Mouse (Mus musculus) limb, embryonic 15.5 days (tissue): ENCODE measurements around the gene Btbd9. TPM values are rescaled to one million over a fixed set of nuclear protein-coding genes. Genes with fewer than 3 reads are reported as not detected.
"Not testable (repeated sequence)": the region's sequence is repeated elsewhere in the genome, so short reads cannot be mapped to it uniquely, and the experiment has no call there.

Source experiments
- ATAC-seq: fragments of 200-750 bp; cut with Nextera tagmentation; 2 replicates; pipeline ENCODE4 v1.8.0; 2017; ENCODE audit warnings: low read depth, moderate TSS enrichment; ENCODE audit not compliant: insufficient number of reproducible peaks, low FRiP score, low TSS enrichment
- H3K27ac ChIP-seq: fragments of 300-500 bp; sonication (generic); 2 replicates; pipeline ENCODE4 v1.5.1; 2015; ENCODE audit warnings: moderate library complexity, mild to moderate bottlenecking, inconsistent platforms
- H3K27me3 ChIP-seq: fragments of 300-500 bp; sonication (generic); 2 replicates; pipeline ENCODE4 v1.6.1; 2015; ENCODE audit warnings: inconsistent platforms
- H3K36me3 ChIP-seq: fragments of 300-500 bp; sonication (generic); 2 replicates; pipeline ENCODE4 v1.6.1; 2015; ENCODE audit warnings: inconsistent platforms
- H3K4me1 ChIP-seq: fragments of 300-500 bp; sonication (generic); 2 replicates; pipeline ENCODE4 v1.6.1; 2015; ENCODE audit warnings: inconsistent platforms
- H3K4me2 ChIP-seq: fragments of 300-500 bp; sonication (generic); 2 replicates; pipeline ENCODE4 v1.6.1; 2015; ENCODE audit warnings: mild to moderate bottlenecking, inconsistent platforms
- H3K4me3 ChIP-seq: fragments of 300-500 bp; sonication (generic); 2 replicates; pipeline ENCODE4 v1.5.1; 2015; ENCODE audit warnings: mild to moderate bottlenecking, inconsistent platforms
- H3K9ac ChIP-seq: fragments of 300-500 bp; sonication (generic); 2 replicates; pipeline ENCODE4 v1.6.1; 2015; ENCODE audit warnings: inconsistent platforms
- H3K9me3 ChIP-seq: fragments of 300-500 bp; sonication (generic); 2 replicates; pipeline ENCODE4 v1.6.1; 2016; ENCODE audit warnings: inconsistent platforms
- WGBS: fragments of 180-500 bp; shearing (Covaris S2); methylation state at CpG from one replicate; pipeline ENCODE4 v1.1.7; 2015; 5-methylcytosine and 5-hydroxymethylcytosine counted together
- polyA plus RNA-seq: library from polyadenylated mRNA; unstranded; fragments of >200 nt; fragmentation: Nextera tagmentation; extraction: Ambion mirVana; gene quantifications from 2 replicates; pipeline ENCODE4 v1.2.1, GENCODE M21; 2015

Gene Btbd9
- polyA plus RNA-seq, 1 experiment from 2014 or later = 54.5 TPM

DNA sequence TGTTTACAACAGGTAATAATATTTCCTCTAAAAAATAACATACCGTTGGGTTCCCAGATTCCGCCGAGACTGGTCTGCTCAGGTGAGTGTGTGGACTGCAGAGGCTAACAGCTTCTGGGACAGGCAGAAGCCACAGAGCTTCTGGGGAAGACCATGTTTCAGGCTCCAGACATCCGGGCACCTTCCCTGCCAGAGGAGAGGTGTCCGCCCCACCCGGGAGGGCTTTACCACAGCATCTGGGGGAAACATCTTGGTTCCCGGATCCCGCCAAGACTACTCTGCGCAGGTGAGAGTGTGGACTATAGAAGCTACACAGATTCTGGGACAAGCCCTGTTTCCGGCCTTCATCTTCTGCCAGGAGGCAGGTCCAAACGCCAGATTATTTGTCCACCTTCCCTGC lies 76.7 kb downstream of the Btbd9 start:
- H3K27me3 ChIP-seq = not testable (repeated sequence)

DNA sequence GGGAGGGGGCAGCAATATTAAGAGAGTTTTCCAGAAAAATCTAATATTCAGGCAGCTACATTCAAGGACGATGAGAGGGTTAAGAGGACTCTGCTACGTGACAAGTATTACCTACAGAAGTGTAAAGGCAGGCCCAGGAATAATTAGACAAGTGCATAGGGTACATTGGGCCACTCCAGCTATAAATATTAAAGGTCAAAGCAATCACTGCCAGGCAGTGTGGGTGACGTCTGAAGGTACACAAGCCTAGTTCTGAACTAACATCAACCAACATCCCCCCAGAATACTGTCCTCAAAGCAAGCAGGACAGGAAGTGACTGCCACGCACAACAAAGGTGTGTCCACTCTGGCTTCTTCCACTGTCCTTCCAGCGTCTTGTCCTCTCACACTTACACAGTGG lies 77.5 kb downstream of the Btbd9 start:
- no peak for ATAC-seq
- H3K9ac ChIP-seq = no peak overlapping the region
- no peak overlapping the region for H3K4me2 ChIP-seq
- no peak overlapping the region for H3K27ac ChIP-seq
- no peak overlapping the region for H3K4me3 ChIP-seq
- no peaks in the 10 kb centered on the region for H3K36me3 ChIP-seq
- WGBS = 71% methylated on average over 5 of the region's 5 CpGs
- H3K27me3 ChIP-seq = no peaks in the 10 kb centered on the region
- H3K9me3 ChIP-seq = no peaks in the 10 kb centered on the region
- peaks cover 4% of the 10 kb centered on the region; the same call in 1 of the 2 replicates for H3K4me1 ChIP-seq

More for the DNA sequence above, 76.7 kb downstream of the Btbd9 start:
- not testable (repeated sequence) for H3K9me3 ChIP-seq, H3K4me3 ChIP-seq, H3K27ac ChIP-seq, ATAC-seq, H3K4me1 ChIP-seq, H3K9ac ChIP-seq, H3K4me2 ChIP-seq, H3K36me3 ChIP-seq
- 94% methylated on average over 11 of the region's 11 CpGs for WGBS

DNA sequence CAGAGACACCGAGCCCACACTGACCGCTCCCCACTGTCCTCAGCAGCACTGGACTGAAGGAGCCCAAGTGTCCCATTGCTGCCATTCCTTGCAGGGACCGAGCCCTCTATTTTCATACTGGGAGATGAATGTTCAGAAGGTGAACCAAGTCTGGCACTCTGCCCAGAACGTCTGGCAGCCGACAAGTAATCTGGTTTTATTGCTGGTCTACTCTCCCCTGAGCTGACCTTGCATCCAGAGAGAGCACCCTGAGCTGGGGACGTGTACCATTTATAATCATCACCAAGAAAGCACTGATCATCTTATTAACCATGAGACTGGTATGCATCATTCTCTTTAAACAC lies 77.9 kb downstream of the Btbd9 start:
- no peak overlapping the region for H3K4me2 ChIP-seq
- WGBS = 41% methylated on average over 6 of the region's 6 CpGs
- ATAC-seq = no peak

DNA sequence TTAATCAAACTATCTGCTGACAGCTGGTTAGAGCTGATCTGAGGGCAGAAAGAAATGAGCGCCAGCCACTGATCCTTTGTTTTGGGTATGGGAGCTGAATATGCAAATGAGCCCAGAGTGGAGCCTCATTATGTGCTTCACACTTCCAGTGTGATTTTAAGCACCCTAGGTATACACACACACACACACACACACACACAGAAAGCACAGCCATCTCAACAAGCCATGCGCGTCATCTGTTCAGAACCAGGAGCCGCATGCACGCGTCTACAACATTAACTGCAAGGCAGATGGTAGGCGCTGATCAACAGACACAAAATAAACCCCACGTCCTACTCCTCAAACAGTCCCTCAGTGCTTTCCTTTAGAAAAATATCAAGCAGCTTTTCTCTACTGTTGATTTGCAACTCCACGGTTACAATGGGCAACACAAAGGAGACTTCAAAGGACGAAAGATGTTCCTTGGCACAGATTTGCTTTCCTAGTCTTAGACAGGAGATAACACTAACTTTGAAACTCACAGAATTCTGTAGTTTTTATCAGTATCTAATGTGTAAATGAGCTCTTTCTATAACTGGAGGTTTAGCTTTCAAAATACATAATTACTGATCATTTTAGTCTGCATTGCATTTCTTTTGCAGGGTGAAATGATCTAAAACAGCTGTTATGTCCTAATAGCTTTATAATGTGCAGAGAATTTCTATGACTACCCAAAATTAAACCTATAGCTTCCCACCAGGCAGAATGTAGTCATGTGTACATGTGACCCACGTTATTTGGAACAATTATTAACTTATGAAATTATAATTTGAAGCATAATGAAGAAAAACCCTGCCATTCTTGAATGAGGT lies 78.5 kb downstream of the Btbd9 start:
- Histone ChIP-seq H3K9ac (no peak overlapping the region), H3K4me3 (no peak overlapping the region), H3K27ac (no peak overlapping the region), H3K4me2 (no peak overlapping the region), H3K4me1 (peaks cover 4% of the 10 kb centered on the region; the same call in 1 of the 2 replicates), H3K27me3 (no peaks in the 10 kb centered on the region), H3K9me3 (no peaks in the 10 kb centered on the region), H3K36me3 (no peaks in the 10 kb centered on the region)
- no peak for ATAC-seq
- 67% methylated on average over 11 of the region's 11 CpGs for WGBS

More for the DNA sequence above, 77.9 kb downstream of the Btbd9 start:
- Histone ChIP-seq H3K9me3 (no peaks in the 10 kb centered on the region), H3K4me1 (peaks cover 4% of the 10 kb centered on the region; the same call in 1 of the 2 replicates), H3K4me3 (no peak overlapping the region), H3K9ac (no peak overlapping the region), H3K27me3 (no peaks in the 10 kb centered on the region), H3K36me3 (no peaks in the 10 kb centered on the region), H3K27ac (no peak overlapping the region)

DNA sequence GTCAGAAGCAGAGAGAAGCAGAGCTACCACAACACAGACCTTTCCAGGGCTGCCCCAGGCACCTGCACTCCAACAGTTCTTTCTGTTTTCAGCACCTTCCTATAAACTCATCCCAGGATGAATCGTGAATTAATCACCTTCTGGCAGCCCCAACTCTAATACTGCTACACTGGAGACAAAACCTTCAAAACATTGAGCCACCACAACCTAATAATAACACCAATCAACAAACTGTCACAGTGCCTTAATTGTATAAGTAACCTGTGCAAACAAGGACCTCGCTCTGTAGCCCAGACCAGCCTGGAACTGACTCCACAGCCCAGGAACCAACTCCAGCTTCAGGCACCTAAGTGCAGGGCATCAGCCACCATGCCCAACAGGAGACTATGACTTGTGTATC lies 80.7 kb downstream of the Btbd9 start:
- Histone ChIP-seq H3K27me3 (no peaks in the 10 kb centered on the region), H3K4me3 (no peak overlapping the region), H3K36me3 (no peaks in the 10 kb centered on the region), H3K27ac (no peak overlapping the region), H3K4me1 (peaks cover 4% of the 10 kb centered on the region; the same call in 1 of the 2 replicates), H3K9me3 (no peaks in the 10 kb centered on the region), H3K4me2 (no peak overlapping the region), H3K9ac (no peak overlapping the region)
- ATAC-seq = no peak
- 84% methylated on average over 2 of the region's 2 CpGs for WGBS

DNA sequence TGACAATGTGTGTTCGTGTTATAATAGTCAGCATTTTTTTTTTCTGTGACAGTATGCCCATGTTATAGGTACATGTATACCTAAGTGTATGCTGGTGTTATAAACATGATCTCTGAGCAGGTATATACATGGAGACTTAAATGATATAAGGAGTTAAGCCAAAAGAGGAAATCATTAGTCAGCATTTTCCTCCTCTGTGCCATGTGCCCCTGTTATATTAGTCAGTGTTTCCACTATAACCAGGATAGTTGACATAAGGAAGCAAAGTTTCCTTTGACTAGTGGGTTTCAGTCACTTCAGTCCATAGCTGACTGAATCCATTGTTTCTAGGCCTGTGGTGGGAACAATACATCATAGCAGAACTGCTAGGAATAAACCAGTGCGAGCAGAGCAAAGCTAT lies 81.1 kb downstream of the Btbd9 start:
- ATAC-seq = no peak
- H3K9ac ChIP-seq = no peak overlapping the region
- H3K27ac ChIP-seq = no peak overlapping the region
- H3K4me1 ChIP-seq = peaks cover 4% of the 10 kb centered on the region; the same call in 1 of the 2 replicates
- H3K4me3 ChIP-seq = no peak overlapping the region
- WGBS = 82% methylated on average over 2 of the region's 2 CpGs
- H3K4me2 ChIP-seq = no peak overlapping the region
- no peaks in the 10 kb centered on the region for H3K9me3 ChIP-seq
- H3K36me3 ChIP-seq = no peaks in the 10 kb centered on the region
- H3K27me3 ChIP-seq = no peaks in the 10 kb centered on the region

DNA sequence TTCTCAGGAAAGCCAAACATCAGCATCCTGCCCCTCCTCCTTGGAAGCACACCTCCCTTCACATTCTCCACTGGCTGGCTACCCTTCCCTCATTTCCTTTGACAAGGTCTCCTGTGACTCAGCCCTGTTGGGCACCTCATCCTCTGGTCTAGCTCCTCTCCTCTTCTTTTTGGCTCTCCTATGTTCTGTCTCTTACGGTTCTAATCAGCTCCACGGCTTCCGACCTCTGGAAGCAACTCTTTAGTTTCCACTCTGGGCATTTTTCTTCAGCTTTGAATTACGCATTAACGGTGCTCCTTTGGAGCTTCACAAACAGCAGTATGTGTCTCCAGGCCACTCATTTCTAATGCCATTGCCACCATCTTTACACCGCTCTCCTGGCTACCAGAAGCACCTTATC lies 82.8 kb downstream of the Btbd9 start:
- Histone ChIP-seq H3K27me3 (no peaks in the 10 kb centered on the region), H3K9ac (no peak overlapping the region), H3K36me3 (no peaks in the 10 kb centered on the region), H3K27ac (no peak overlapping the region), H3K9me3 (no peaks in the 10 kb centered on the region), H3K4me2 (no peak overlapping the region), H3K4me1 (peaks cover 4% of the 10 kb centered on the region; the same call in 1 of the 2 replicates), H3K4me3 (no peak overlapping the region)
- ATAC-seq = no peak
- 96% methylated on average over 6 of the region's 6 CpGs for WGBS

DNA sequence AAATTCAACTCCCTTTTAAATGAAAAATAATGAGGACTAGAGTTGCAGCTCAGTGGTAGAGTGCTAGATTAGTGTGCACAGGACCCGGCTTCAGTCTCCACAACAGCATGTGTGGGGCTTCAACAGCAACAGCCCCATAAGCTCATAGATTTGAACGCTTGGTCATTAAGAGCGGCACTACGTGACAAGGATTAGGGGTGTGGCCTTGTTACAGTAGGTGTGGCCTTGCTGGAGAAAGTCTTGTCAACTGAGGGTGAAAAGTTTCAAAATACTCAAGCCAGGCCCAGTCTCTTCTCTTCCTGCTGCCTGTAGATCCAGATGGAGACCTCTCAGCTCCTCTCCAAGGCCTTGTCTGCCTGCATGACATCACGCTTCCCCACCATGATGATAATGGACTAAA lies 84.1 kb downstream of the Btbd9 start:
- no peaks in the 10 kb centered on the region for H3K27me3 ChIP-seq
- no peak overlapping the region for H3K4me2 ChIP-seq
- no peaks in the 10 kb centered on the region for H3K9me3 ChIP-seq
- no peaks in the 10 kb centered on the region for H3K36me3 ChIP-seq
- 98% methylated on average over 5 of the region's 5 CpGs for WGBS
- no peak overlapping the region for H3K27ac ChIP-seq
- ATAC-seq = no peak
- H3K4me1 ChIP-seq = no peaks in the 10 kb centered on the region
- H3K9ac ChIP-seq = no peak overlapping the region
- H3K4me3 ChIP-seq = no peak overlapping the region

DNA sequence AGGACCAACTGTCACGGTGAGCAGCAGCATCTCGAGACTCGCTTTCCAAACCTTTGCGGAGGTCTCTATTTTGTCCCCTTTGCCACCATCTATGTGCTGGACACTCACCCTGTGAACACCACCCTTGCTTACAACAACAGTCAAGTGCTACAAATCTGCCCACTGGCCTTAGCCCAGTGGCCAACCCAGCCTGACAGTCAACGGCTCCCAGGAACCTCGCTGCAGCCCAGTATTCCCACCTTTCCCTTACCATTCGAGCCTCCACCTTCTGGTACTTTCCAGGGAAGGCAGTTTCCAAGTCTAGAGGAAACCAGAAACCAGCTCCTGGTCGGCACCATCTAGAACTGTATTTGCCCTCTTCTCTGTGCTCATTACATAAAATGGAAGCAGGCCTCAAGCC lies 84.7 kb downstream of the Btbd9 start:
- no peaks in the 10 kb centered on the region for H3K27me3 ChIP-seq
- H3K9me3 ChIP-seq = no peaks in the 10 kb centered on the region
- H3K4me3 ChIP-seq = no peak overlapping the region
- H3K9ac ChIP-seq = no peak overlapping the region
- H3K36me3 ChIP-seq = no peaks in the 10 kb centered on the region
- 92% methylated on average over 8 of the region's 8 CpGs for WGBS
- no peak overlapping the region for H3K27ac ChIP-seq
- no peaks in the 10 kb centered on the region for H3K4me1 ChIP-seq
- ATAC-seq = no peak
- no peak overlapping the region for H3K4me2 ChIP-seq

DNA sequence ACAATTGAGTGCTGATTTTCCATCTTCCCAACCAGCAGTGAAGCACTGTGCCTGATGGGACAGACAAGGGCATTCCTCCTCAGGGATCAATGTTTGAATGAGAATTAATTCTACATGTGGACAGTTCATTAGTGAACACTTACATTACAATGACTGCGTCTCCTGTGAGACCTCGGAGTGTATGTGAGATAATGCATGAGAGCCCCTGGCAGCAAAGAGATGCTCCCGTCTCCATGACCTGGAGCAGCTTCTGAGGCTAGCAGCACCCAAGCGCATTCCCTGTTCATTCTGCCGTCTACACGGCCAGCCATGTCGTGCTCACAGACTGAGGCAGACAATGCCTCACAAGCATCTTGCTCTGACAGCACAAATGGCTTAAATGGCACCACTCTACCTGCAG lies 85.7 kb downstream of the Btbd9 start:
- no peak overlapping the region for H3K4me2 ChIP-seq
- no peak overlapping the region for H3K9ac ChIP-seq
- no peak for ATAC-seq
- 89% methylated on average over 7 of the region's 7 CpGs for WGBS
- H3K4me3 ChIP-seq = no peak overlapping the region
- H3K27me3 ChIP-seq = no peaks in the 10 kb centered on the region
- no peaks in the 10 kb centered on the region for H3K4me1 ChIP-seq
- H3K36me3 ChIP-seq = no peaks in the 10 kb centered on the region
- no peaks in the 10 kb centered on the region for H3K9me3 ChIP-seq
- no peak overlapping the region for H3K27ac ChIP-seq

DNA sequence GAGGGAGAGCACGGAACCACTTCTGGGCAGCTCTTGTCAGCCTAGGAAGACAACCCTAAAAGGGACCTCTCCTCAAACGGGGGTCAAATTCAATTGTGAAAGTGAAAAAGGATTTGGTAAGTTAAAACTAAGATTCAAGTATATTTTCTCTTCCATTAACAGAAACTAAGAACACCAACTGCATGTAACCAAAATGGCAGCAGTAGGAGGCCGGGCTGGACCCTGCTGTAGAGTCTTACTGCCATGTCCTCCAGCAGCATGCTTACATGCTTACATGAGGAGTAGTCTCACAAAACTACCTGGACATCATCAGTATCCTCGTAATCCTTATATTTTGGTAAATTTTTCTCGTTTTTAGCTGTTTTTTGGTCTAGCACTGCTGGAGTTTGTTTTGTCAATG lies 86.2 kb downstream of the Btbd9 start:
- Histone ChIP-seq H3K9ac (no peak overlapping the region), H3K4me1 (no peaks in the 10 kb centered on the region), H3K36me3 (no peaks in the 10 kb centered on the region), H3K4me2 (no peak overlapping the region), H3K27me3 (no peaks in the 10 kb centered on the region), H3K4me3 (no peak overlapping the region), H3K27ac (no peak overlapping the region), H3K9me3 (no peaks in the 10 kb centered on the region)
- ATAC-seq = no peak
- 89% methylated on average over 5 of the region's 5 CpGs for WGBS

DNA sequence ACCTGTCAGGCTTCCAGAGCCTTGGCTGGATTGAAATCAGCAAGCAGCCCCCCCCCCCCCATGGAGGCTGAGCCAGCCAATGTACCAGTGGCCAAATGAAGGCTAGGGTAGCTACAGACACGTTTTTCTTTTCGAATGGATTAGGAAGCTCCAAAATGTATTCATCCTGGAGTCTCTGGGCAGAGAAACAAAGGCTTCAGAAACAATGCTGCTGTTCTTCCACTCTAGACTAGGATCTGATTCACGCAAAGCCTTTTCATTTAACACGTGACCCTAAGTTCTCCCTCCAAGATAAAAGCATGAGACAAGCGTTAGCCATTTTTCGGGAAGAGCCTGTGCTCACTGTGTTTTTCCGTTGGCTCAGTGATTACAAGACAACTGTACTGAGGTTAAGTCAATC lies 86.7 kb downstream of the Btbd9 start:
- H3K9ac ChIP-seq = no peak overlapping the region
- no peaks in the 10 kb centered on the region for H3K4me1 ChIP-seq
- H3K36me3 ChIP-seq = no peaks in the 10 kb centered on the region
- no peak overlapping the region for H3K4me2 ChIP-seq
- H3K27ac ChIP-seq = no peak overlapping the region
- no peak overlapping the region for H3K4me3 ChIP-seq
- WGBS = 82% methylated on average over 7 of the region's 7 CpGs
- H3K9me3 ChIP-seq = no peaks in the 10 kb centered on the region
- ATAC-seq = no peak
- no peaks in the 10 kb centered on the region for H3K27me3 ChIP-seq

DNA sequence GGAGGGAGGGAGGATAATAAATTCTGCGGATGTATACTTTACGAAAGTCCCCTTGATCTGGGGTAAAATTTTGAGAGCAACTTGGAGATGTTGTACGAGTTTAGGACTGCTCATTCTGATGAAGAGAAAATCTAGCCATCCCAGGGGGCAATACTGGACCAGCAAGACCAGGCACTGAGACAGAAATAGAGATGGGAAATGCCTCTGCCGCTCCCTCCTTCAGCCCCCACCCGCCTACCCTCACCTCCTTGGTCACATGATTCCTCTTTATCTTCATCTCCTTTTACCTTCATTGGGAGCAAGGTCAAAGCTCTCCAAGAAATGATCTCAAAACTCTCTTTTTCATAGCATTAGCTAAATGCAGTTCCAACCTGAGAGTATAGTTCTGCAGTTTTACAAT lies 88.6 kb downstream of the Btbd9 start:
- no peak overlapping the region for H3K27ac ChIP-seq
- no peak overlapping the region for H3K4me2 ChIP-seq
- no peaks in the 10 kb centered on the region for H3K4me1 ChIP-seq
- ATAC-seq = no peak
- H3K9ac ChIP-seq = no peak overlapping the region
- no peaks in the 10 kb centered on the region for H3K27me3 ChIP-seq
- WGBS = 90% methylated on average over 5 of the region's 5 CpGs
- H3K4me3 ChIP-seq = no peak overlapping the region
- H3K9me3 ChIP-seq = no peaks in the 10 kb centered on the region
- no peaks in the 10 kb centered on the region for H3K36me3 ChIP-seq
